In the genomic region with DNA sequence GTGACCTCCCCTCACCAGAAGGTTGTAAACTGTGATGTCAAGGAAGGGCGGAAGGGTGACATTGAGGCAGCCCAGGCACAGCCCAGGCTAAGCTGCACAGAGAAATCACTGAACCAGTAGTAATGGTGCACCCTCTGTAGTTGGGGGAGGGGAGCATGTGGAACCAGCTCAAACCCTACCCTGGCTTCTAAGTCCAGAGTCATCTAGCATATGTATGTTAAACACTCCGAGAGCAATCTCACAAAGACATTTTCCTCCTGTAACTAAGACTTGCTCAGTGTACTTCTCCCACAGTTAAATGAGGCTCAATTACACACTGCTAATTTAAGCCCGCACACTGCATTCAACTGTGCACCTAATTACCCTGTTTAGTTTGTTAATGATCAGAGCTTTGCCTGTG, we compare ENCODE assay signal across 9 mouse cellular contexts.
DNase-seq lines count a peak whose midpoint lies in the region; ATAC-seq and TF ChIP-seq lines count a peak whose summit lies in the region.
"Had no signal": no experiment of that assay in that cellular context is flagged by ENCODE, and none has a peak within 500 bp of the region (broad histone marks: within the 10 kb centered on the region; RNA-seq: fewer than 3 reads in every experiment).

No protein-coding gene starts in this region.

- ATAC-seq in kidney, postnatal 0 days (replicated peaks; ENCODE audit: low FRiP score, low read depth), result 0 out of 2 replicates have a peak, but pooled peaks have one; percentile 59
- peak; percentile 86 for ATAC-seq in forebrain, embryonic 11.5 days (replicated peaks; ENCODE audit: low FRiP score)
- peak; percentile 59 for ATAC-seq in hindbrain, embryonic 16.5 days
- peak; percentile 71 for ATAC-seq in neural tube, embryonic 15.5 days (ENCODE audit: low FRiP score)
- no peak for ATAC-seq in intestine, embryonic 16.5 days

- no peak overlapping the region for H3K4me2 ChIP-seq in kidney, postnatal 0 days (ENCODE audit: low read length)
- no peak overlapping the region for H3K4me2 ChIP-seq in forebrain, embryonic 11.5 days (ENCODE audit: low read depth, low read length, severe bottlenecking)
- no peak overlapping the region for H3K4me2 ChIP-seq in hindbrain, embryonic 16.5 days (ENCODE audit: low read length)
- H3K4me2 ChIP-seq in neural tube, embryonic 15.5 days, result no peak overlapping the region
- H3K4me2 ChIP-seq in intestine, embryonic 16.5 days (ENCODE audit: low read depth, low read length), result no peak overlapping the region

- WGBS in kidney, postnatal 0 days, result 26% methylated on average over 3 of the region's 3 CpGs
- 23% methylated on average over 3 of the region's 3 CpGs for WGBS in forebrain, embryonic 11.5 days
- WGBS in hindbrain, embryonic 16.5 days, result 33% methylated on average over 3 of the region's 3 CpGs
- 22% methylated on average over 3 of the region's 3 CpGs for WGBS in neural tube, embryonic 15.5 days
- WGBS in intestine, embryonic 16.5 days, result 53% methylated on average over 3 of the region's 3 CpGs
- 89% methylated on average over 3 of the region's 3 CpGs for WGBS in heart, adult 2 months

- TF ChIP-seq EP300 in heart, adult 2 months (IDR thresholded peaks at IDR 0.05; ENCODE audit: insufficient read depth, low read depth, low read length), result no peak

- no peak overlapping the region for H3K27ac ChIP-seq in kidney, postnatal 0 days
- H3K27ac ChIP-seq in forebrain, embryonic 11.5 days (ENCODE audit: low read depth, low read length), result peak overlapping the region; percentile 57
- H3K27ac ChIP-seq in hindbrain, embryonic 16.5 days (ENCODE audit: low read depth, low read length), result no peak overlapping the region; the same call in 1 of the 2 replicates
- H3K27ac ChIP-seq in neural tube, embryonic 15.5 days (replicated peaks), result no peak overlapping the region
- no peak overlapping the region for H3K27ac ChIP-seq in intestine, embryonic 16.5 days (ENCODE audit: low read length)
- H3K27ac ChIP-seq in heart, adult 2 months, result no peak overlapping the region

- H3K4me1 ChIP-seq in kidney, postnatal 0 days (replicated peaks; ENCODE audit: insufficient read depth, low read length), result no peaks in the 10 kb centered on the region
- H3K4me1 ChIP-seq in forebrain, embryonic 11.5 days (replicated peaks; ENCODE audit: control insufficient read depth, insufficient read depth, low read length), result peaks cover 15% of the 10 kb centered on the region
- H3K4me1 ChIP-seq in hindbrain, embryonic 16.5 days (ENCODE audit: control insufficient read depth, insufficient read depth, low read depth, low read length), result peaks cover 13% of the 10 kb centered on the region
- H3K4me1 ChIP-seq in neural tube, embryonic 15.5 days, result peaks cover 30% of the 10 kb centered on the region
- H3K4me1 ChIP-seq in intestine, embryonic 16.5 days (ENCODE audit: control insufficient read depth, insufficient read depth, low read length), result no peaks in the 10 kb centered on the region
- no peaks in the 10 kb centered on the region for H3K4me1 ChIP-seq in heart, adult 2 months (ENCODE audit: control insufficient read depth, insufficient read depth, low read length)

- H3K9me3 ChIP-seq in kidney, postnatal 0 days (replicated peaks; ENCODE audit: low read length), result no peaks in the 10 kb centered on the region
- H3K9me3 ChIP-seq in forebrain, embryonic 11.5 days (ENCODE audit: control insufficient read depth, low read length), result no peaks in the 10 kb centered on the region
- H3K9me3 ChIP-seq in hindbrain, embryonic 16.5 days (ENCODE audit: control insufficient read depth, low read length), result no peaks in the 10 kb centered on the region
- no peaks in the 10 kb centered on the region for H3K9me3 ChIP-seq in neural tube, embryonic 15.5 days (replicated peaks)
- no peaks in the 10 kb centered on the region for H3K9me3 ChIP-seq in intestine, embryonic 16.5 days (ENCODE audit: control insufficient read depth, low read length)

- no peak overlapping the region for H3K4me3 ChIP-seq in kidney, postnatal 0 days (replicated peaks; ENCODE audit: low read depth, low read length)
- no peak overlapping the region for H3K4me3 ChIP-seq in forebrain, embryonic 11.5 days (ENCODE audit: low read depth, low read length)
- H3K4me3 ChIP-seq in hindbrain, embryonic 16.5 days (ENCODE audit: low read length), result no peak overlapping the region
- H3K4me3 ChIP-seq in neural tube, embryonic 15.5 days (replicated peaks), result no peak overlapping the region
- no peak overlapping the region for H3K4me3 ChIP-seq in intestine, embryonic 16.5 days (ENCODE audit: low read length)
- no peak overlapping the region for H3K4me3 ChIP-seq in heart, adult 2 months

- intact Hi-C loops in heart, adult 2 months (cut with DNase I), result no loop called here

- H3K79me2 ChIP-seq in heart, adult 2 months (replicated peaks; ENCODE audit: control insufficient read depth, insufficient read depth, low read length), result no peaks in the 10 kb centered on the region

- TF ChIP-seq POLR2A in heart, adult 2 months (IDR thresholded peaks at IDR 0.05; ENCODE audit: insufficient read depth, low read depth, low read length), result no peak

- H3K9ac ChIP-seq in kidney, postnatal 0 days (ENCODE audit: low read depth, low read length), result no peak overlapping the region
- H3K9ac ChIP-seq in forebrain, embryonic 11.5 days (ENCODE audit: low read length), result no peak overlapping the region
- H3K9ac ChIP-seq in hindbrain, embryonic 16.5 days (ENCODE audit: low read depth, low read length), result no peak overlapping the region
- no peak overlapping the region for H3K9ac ChIP-seq in neural tube, embryonic 15.5 days (replicated peaks)
- H3K9ac ChIP-seq in intestine, embryonic 16.5 days (ENCODE audit: low read depth, low read length), result no peak overlapping the region
- H3K9ac ChIP-seq in heart, adult 2 months (ENCODE audit: low read depth, low read length), result no peak overlapping the region

- H3K36me3 ChIP-seq in kidney, postnatal 0 days (ENCODE audit: insufficient read depth, low read length), result no peaks in the 10 kb centered on the region
- H3K36me3 ChIP-seq in forebrain, embryonic 11.5 days (ENCODE audit: control insufficient read depth, insufficient read depth, low read length), result no peaks in the 10 kb centered on the region
- no peaks in the 10 kb centered on the region for H3K36me3 ChIP-seq in hindbrain, embryonic 16.5 days (ENCODE audit: control insufficient read depth, insufficient read depth, low read length)
- no peaks in the 10 kb centered on the region for H3K36me3 ChIP-seq in neural tube, embryonic 15.5 days
- no peaks in the 10 kb centered on the region for H3K36me3 ChIP-seq in intestine, embryonic 16.5 days (ENCODE audit: control insufficient read depth, insufficient read depth, low read length)
- H3K36me3 ChIP-seq in heart, adult 2 months (ENCODE audit: control insufficient read depth, insufficient read depth, low read length), result no peaks in the 10 kb centered on the region

- TF ChIP-seq CTCF in kidney, postnatal 0 days (IDR thresholded peaks at IDR 0.05; ENCODE audit: low read depth), result no peak
- no peak for TF ChIP-seq CTCF in heart, adult 2 months (IDR thresholded peaks at IDR 0.05)

- H3K27me3 ChIP-seq in kidney, postnatal 0 days (ENCODE audit: insufficient read depth, low read length), result no peaks in the 10 kb centered on the region
- H3K27me3 ChIP-seq in forebrain, embryonic 11.5 days (ENCODE audit: control insufficient read depth, insufficient read depth, low read length), result no peaks in the 10 kb centered on the region
- no peaks in the 10 kb centered on the region for H3K27me3 ChIP-seq in hindbrain, embryonic 16.5 days (replicated peaks; ENCODE audit: control insufficient read depth, insufficient read depth, low read length)
- H3K27me3 ChIP-seq in neural tube, embryonic 15.5 days (replicated peaks), result no peaks in the 10 kb centered on the region; the same call in 1 of the 2 replicates
- H3K27me3 ChIP-seq in intestine, embryonic 16.5 days (replicated peaks; ENCODE audit: control insufficient read depth, insufficient read depth, low read length), result no peaks in the 10 kb centered on the region
- no peaks in the 10 kb centered on the region for H3K27me3 ChIP-seq in heart, adult 2 months (ENCODE audit: control insufficient read depth, insufficient read depth, low read length)

- peak; percentile 4 for DNase-seq in kidney, postnatal 0 days (ENCODE audit: low spot score)
- no peak for DNase-seq in kidney, postnatal 14 days
- peak; percentile 60 for DNase-seq in forebrain, embryonic 11.5 days (ENCODE audit: low spot score)
- no peak for DNase-seq in adrenal gland, adult (ENCODE audit: inconsistent age in 2 of 2, low spot score in 1 of 2)
- no peak for DNase-seq in heart, adult 2 months
- DNase-seq: left cerebral cortex, postnatal 4 days had no signal

Comparison
In these comparisons a context has a peak if more than half of its experiments do, and no peak if none do; other contexts are left out.
1. DNase-seq: peak in kidney, postnatal 0 days (single experiment) and forebrain, embryonic 11.5 days (single experiment); none in kidney, postnatal 14 days (single experiment), adrenal gland, adult (0 of 2) and heart, adult 2 months (0 of 2).